Mouse (Mus musculus) NIH3T3 (cell line): ENCODE data around the gene Adam33.
A peak's percentile ranks its signal among the peaks of the same experiment; 100 is the strongest.

Source experiments
- DNase-seq: peaks from one replicate; pipeline ENCODE4 v3.0.0-alpha.2; 2012; ENCODE audit warnings: low read depth

Adam33 gene

GRCm38 (mm10) chr2:131026941-131027340 is 36.7 kb downstream of the Adam33 start:
- DNase-seq = no peak

- DNase-seq = peak; percentile 47
Measured at GRCm38 (mm10) chr2:131025230-131025629, 38.4 kb downstream of the Adam33 start.

GRCm38 (mm10) chr2:131010566-131010965 is 53.0 kb downstream of the Adam33 start:
- DNase-seq = no peak

GRCm38 (mm10) chr2:131009123-131009522 is 54.5 kb downstream of the Adam33 start:
- no peak for DNase-seq
